Mouse (Mus musculus) embryonic stem cell, embryonic (primary cell): ENCODE results near the gene 1700003H04Rik.

Experiments
- CTCF ChIA-PET, 4 experiments: fragments of 300-600 bp in 2 of 4; fragments of 350-600 bp in 2 of 4; sonication (Branson Sonifier 250); formaldehyde crosslinking; loops; one replicate each; lab custom pipeline; 2022; ENCODE audit warnings: inconsistent platforms in 2 of 4; lab: Charles Lee
- POLR2A ChIA-PET, 4 experiments: fragments of 300-600 bp in 2 of 4; fragments of 350-600 bp in 2 of 4; sonication (Branson Sonifier 250); formaldehyde crosslinking; loops; one replicate each; lab custom pipeline; 2022; ENCODE audit warnings: antibody characterized with exemption in 4 of 4, inconsistent platforms in 1 of 4; lab: Charles Lee

The 1700003H04Rik gene

DNA sequence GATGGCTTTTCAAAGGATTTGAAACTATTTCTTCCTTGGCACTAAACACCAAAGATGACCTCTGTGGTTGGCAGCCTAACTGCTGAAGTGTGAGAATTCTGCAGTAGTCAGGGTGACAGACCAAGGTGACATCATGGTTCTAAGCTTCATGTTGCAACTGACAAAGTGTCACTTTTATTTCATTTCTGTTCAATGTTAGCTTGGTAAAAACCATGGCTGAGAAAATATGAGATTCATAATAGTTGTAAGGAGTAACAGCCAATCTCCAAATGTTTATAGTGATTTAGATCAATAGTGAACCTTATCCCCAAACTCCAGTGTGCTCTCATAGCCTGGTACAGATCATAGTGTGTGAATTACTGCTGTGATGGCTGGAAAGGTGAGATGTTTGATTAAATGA is at the start of gene 1700003H04Rik:
TSS of gene 1700003H04Rik (minus strand) at position 101 of the 400 bp plus-strand sequence.
- CTCF ChIA-PET: no interaction called here

DNA sequence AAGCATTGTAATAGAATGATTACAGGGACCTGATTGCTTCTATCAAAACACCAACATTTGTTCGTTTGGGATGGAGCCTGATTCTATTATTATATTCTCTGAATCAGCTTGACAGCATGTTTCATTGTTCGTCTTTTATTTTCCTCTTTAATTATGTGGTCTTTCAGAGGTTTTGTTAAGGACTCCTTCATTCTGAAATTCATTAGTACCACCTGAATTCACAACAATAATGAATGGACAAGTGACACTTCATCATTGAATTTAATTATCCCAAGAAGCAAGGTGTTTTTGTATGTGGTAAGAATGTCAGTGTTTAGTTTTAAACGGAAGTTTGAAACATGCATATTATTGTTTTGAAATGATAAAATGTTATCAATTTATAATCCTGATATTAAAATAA is 42.1 kb upstream of the 1700003H04Rik start:
- POLR2A ChIA-PET: no interaction called here

More for the DNA sequence above, at the start of gene 1700003H04Rik:
- POLR2A ChIA-PET: no interaction called here

DNA sequence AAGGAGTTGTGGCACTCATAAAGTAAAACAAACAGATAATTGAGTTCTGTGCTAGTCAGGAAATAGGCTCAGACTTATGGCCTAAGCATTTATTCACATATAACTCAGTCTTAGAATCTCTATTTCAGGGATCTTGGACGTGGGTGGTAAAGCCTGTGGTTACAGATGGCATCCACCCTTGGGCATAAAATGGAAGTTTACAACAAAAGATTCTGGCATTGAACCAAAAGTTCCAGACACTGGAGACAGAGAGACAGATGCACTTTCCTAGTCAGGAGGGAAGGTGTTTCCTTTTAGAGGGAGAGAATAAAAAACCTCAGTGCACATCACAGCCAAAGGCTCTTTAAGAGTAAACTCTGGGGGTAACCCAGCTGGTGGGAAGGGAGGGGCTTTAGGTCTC is 32.4 kb upstream of the 1700003H04Rik start:
- ChIA-PET CTCF (no interaction called here), POLR2A (no interaction called here)

More for the DNA sequence above, 42.1 kb upstream of the 1700003H04Rik start:
- CTCF ChIA-PET: no interaction called here

DNA sequence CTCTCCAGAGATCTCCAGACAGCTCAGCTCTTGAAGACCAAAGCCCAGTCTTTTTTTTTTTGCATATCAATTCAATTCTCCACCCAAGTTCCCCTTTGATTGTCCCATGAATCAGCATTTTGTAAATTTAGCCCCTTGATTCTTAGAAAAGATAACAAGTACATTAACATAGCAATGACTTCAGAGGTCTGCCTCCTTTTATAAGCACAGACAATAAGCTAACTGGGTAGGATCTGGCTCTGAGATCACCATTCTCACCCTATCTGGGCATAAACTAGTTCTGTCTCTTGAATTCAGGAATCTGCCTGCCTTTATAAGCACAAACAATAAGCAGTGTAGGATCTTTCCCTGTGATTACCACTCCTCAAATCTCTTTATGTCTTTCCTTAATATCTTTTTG is 29.1 kb upstream of the 1700003H04Rik start:
- POLR2A ChIA-PET: no interaction called here
- CTCF ChIA-PET: no interaction called here

DNA sequence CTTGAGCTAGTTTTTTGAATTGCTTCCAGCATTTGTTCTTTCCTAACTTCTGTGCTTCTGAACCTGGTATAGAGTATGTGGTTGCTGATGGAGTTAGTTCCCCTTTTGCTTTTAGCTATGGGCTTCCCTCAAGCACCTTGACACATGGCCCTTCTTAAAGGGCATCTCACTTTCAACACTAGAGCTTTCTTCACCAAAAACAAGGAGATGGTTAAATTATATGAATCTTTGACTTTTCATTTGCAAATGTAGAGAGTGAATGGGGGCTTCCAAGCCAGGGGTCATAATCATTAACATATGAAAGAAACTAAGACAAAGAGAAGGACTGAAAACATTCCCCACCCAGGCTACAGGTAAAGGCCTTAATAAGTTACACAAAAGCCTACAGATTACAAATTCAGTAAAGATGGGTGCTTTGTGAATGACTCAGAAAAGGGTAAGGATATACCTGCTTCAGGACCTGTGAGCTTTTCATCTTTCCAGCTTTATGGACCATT is 25.2 kb upstream of the 1700003H04Rik start:
- CTCF ChIA-PET: interaction anchor here in 2 of 4 experiments (0.6 to 1.0 kb wide), 2 partner anchors 203 to 1546 kb away, joined by 3 to 4 read pairs; no protein-coding TSS in a partner anchor
- POLR2A ChIA-PET: interaction anchor here in 2 of 4 experiments (1.0 kb wide), 2 partner anchors 1098 kb away, joined by 4 read pairs; no protein-coding TSS in a partner anchor

DNA sequence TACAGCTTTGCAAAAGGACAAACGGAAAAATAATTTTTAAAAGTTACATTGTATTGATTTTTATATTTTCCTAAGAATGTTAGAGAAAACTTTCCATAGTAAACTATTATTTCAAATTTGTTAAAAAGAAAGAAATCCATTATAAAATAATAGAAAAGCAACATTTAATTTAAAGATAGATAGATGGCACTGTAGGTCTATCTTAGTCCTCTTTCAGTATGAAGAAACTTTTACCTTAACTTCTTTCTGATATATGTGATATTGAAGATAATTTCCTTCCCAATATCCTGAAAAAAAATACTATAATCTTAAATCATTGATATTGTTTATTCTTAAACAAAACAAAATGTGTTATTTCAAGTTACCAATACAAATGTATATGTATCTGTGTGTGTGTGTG is 24.6 kb upstream of the 1700003H04Rik start:
- CTCF ChIA-PET: interaction anchor here in 1 of 4 experiments (0.6 kb wide), 1 partner anchor 1547 kb away, joined by 4 read pairs; no protein-coding TSS in a partner anchor
- POLR2A ChIA-PET: interaction anchor here in 2 of 4 experiments (1.0 kb wide), 2 partner anchors 1097 kb away, joined by 4 read pairs; no protein-coding TSS in a partner anchor

DNA sequence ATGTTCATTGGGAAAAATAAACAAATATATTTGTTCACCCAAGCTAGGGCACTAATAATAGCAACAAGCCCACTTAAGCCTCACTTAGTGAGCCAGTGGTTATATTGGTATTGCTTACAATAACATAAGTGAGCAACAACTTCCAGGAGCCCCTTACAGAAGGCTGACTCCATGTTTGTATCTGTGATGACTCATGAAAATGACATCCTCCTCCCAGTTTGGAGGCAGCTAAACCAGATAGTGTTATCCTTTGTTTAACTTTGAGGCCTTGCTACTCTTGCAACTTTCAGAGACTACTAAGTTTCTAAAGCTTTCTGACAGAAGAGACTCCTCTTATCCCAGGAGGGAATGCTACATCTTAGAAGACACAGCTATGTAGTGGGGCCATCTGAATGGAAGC is 16.9 kb upstream of the 1700003H04Rik start:
- ChIA-PET CTCF (no interaction called here), POLR2A (no interaction called here)

DNA sequence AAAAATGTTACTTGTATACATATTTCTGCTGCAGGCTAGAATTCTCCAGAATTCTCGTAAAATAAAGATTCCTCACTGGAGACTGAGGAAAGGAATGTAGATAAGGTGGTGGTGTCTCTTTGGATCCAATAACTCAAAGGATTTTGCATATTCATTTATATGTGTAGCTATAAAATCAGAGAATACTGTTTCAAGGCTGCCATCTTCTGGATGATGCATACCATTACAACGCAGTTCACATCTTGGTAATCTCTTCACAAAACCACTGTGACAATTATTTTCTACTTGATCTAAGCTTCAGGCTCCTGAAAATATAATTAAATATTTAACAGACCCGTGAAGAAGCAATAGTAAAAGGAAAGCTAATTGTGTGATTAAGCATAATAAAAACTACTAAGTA is 6.6 kb upstream of the 1700003H04Rik start:
- CTCF ChIA-PET: interaction anchor here in 2 of 4 experiments (0.6 kb wide), 2 partner anchors 95 to 114 kb away, joined by 3 to 7 read pairs; no protein-coding TSS in a partner anchor
- POLR2A ChIA-PET: no interaction called here

DNA sequence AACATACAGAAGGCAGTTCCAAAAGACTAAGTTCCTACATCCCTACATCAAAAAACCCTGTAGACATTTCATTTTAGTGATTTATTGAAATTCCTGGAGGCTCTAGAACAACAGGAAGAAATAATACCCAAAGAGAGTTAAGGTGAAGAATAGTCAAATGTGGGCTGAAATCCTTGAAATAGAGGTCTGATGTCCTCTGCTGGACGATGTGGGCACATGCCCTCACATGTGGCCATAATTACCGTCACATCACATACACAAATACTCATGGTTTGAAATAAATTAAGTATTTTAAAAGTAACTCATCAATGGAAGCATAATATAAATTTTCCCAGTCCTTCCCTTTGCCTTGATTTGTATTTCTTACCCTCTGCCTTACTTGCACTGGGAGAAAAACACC is 4.9 kb upstream of the 1700003H04Rik start:
- ChIA-PET CTCF (no interaction called here), POLR2A (no interaction called here)

DNA sequence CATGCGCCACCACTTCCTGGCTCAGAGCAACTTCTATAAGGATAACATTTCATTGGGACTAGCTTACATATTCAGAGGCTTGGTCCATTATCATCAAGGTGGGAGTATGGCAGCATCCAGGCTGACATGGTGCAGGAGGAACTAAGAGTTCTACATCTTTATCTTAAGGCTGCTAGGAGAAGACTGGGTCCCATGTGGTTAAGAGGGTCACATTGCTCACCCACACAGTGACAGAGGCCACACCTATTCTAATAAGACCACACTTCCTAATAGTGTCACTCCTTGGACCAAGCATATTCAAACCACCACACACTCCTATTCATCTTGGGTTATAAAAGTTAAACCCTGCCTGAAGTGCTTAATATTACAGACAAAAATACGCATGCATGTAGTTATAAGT is 23.6 kb downstream of the 1700003H04Rik start:
- POLR2A ChIA-PET: interaction anchor here in 1 of 4 experiments (1.2 kb wide), 1 partner anchor 26 kb away, joined by 3 read pairs; no protein-coding TSS in a partner anchor
- CTCF ChIA-PET: no interaction called here

DNA sequence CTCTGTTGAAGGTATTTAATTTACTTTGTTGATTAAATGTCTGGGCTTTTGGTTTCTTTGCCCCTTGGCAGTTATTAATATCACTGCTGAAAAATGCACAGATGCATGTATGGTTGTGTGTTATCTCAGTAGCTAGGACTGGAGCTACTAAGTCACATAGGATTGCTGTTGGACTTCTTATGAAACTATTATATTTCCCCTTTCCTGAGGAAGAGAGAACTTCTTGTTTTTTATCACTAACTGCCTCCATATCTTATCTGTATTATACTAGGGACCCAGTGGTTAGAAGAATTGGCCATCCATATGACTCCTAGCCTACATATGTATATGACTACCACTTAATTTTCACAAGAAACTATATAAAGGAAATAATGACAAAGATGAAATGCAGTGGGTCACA is 24.9 kb downstream of the 1700003H04Rik start:
- CTCF ChIA-PET: interaction anchor here in 1 of 4 experiments (0.6 kb wide), 1 partner anchor 721 kb away, joined by 3 read pairs; no protein-coding TSS in a partner anchor
- POLR2A ChIA-PET: interaction anchor here in 1 of 4 experiments (1.2 kb wide), 1 partner anchor 27 kb away, joined by 3 read pairs; no protein-coding TSS in a partner anchor

DNA sequence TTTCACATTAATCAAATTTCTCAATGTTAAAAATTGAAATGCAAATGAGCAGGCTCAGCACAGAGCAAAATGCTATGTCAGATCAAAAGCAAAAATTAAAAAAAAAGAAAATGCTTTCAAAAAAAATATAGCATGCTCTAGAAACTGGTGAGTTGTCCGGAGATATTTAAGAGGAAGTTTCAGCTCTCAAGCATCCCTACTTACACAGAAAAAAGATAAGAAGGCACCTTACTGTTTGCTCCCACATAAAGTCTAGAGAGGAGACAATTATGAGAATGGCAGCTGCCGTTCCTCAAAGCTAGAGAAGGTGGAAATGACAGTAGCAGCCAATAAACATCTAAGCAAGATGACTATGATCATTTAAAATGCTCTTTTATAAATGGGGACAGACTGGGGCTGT is 25.8 kb downstream of the 1700003H04Rik start:
- POLR2A ChIA-PET: no interaction called here
- CTCF ChIA-PET: no interaction called here

DNA sequence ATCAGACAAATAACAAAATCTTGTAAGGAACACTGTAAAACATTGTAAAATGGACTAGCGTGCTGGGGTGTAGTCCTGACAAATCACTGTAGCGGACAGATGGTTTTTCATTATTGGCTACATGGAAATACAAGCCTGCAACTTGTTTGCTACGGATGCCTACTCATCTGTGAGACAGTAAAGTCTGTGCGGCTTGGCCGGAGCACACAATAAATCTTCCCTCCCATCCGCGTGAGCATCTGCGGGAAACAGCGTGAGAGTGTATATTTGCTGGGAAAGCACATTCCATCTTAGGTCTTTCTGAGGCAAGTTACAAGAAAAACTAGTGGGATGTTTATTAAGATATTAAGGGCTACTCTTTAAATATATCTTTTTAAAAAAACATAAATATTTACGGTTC is 32.0 kb downstream of the 1700003H04Rik start:
- ChIA-PET POLR2A (interaction anchor here in 1 of 4 experiments (0.6 kb wide), 1 partner anchor 31 kb away, joined by 3 read pairs; no protein-coding TSS in a partner anchor), CTCF (no interaction called here)

DNA sequence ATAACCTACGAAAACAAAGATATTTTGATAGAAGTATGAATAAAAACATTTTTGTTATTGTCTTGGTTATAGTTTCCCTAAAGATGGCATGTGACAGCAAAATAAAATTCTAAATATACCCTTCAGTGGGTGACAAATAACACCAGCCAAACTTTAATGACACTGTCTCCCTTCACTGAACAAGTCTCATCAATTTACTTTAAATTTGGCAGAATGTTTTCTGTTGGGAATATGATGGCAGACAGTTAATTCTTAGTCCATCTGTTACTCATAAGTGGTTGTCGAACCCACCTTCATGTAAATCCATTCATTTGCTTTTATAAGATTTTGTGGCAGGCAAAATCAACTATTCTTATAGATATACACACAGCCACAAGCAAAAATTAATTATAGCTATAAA is 42.6 kb downstream of the 1700003H04Rik start:
- ChIA-PET CTCF (no interaction called here), POLR2A (no interaction called here)

DNA sequence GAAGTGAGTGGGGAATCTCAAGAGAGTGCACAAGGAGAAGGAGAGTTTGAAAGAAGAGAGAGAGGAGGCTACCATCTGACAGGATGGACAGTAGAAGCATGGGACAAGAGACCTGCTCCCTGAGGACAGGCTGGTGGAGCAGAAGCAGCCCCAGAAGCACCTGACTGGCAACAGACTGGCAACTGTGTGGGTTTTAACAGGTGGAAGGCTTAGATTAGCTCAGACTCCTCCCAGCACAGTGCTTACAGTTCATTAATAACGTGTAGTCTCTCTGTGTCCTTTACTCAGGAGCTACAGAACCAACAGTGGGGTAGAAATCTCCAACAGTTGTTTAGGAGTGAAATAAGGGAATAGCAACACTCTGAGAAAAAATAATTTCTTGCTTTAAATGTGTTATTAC is 44.3 kb downstream of the 1700003H04Rik start:
- CTCF ChIA-PET: no interaction called here
- POLR2A ChIA-PET: no interaction called here

DNA sequence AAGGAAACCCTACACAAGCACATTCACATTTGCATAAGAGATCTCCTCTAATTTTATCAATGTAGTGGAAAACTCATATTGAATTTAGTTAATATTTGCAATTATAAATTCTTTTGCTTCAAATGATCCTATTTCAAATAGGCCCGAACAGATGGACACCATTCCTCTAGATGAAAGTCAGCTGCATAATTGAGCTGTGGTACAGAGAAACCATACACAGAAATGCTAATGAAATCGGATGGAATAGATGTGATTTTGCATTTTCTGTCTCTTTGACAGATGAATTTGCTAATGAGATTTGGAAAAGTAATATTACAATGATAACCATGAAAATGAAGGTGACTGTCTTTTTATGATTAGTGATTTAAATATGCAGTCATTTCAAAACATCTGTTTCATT is 62.1 kb downstream of the 1700003H04Rik start:
- CTCF ChIA-PET: no interaction called here
- POLR2A ChIA-PET: no interaction called here
